Mouse (Mus musculus): ENCODE data around the gene Slc39a11. TPM values are rescaled to one million over a fixed set of nuclear protein-coding genes. Genes with fewer than 3 reads are reported as not detected.

Slc39a11 gene
- polyA plus RNA-seq (2015; fragmentation: Nextera tagmentation; extraction: Ambion mirVana) = 16.2 and 19.3 TPM in 2 replicates

DNA sequence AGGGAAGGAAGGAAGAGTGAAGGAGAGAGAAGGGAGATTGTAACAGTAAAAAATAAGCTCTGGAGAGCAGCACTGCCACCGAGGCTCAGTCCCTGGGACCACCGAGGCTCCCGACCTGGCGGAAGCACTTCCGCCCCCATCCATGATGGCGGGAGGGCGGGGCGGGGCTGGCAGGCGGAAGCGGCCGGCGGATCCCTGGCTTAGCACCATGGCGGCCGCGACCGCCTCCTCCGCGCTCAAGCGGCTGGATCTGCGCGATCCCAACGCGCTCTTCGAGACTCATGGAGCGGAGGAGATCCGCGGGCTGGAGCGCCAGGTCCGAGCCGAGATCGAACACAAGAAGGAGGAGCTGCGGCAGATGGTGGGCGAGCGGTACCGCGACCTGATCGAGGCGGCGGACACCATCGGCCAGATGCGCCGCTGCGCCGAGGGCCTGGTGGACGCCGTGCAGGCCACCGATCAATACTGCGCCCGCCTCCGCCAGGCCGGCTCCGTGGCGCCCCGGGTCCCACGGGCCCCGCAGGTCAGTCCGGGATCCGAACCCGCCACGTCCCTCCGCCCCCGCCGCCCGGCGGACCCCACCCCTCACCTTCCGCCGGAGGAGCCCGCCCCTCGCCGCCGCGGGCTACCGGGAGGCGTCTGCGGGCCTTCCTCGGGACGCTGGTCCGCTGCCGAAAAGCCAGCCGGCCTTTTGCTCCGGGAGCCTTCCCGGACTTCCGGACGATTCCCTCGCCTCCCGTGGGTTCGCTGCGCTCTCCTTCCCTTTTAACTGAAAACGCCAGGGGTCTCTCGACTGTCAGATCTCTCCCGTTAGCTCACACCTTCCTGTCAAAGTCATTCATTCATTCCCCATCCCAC is at the start of gene Slc39a11:
Slc39a11 (minus strand) TSS at position 727 of the 858 bp plus-strand sequence.

DNA sequence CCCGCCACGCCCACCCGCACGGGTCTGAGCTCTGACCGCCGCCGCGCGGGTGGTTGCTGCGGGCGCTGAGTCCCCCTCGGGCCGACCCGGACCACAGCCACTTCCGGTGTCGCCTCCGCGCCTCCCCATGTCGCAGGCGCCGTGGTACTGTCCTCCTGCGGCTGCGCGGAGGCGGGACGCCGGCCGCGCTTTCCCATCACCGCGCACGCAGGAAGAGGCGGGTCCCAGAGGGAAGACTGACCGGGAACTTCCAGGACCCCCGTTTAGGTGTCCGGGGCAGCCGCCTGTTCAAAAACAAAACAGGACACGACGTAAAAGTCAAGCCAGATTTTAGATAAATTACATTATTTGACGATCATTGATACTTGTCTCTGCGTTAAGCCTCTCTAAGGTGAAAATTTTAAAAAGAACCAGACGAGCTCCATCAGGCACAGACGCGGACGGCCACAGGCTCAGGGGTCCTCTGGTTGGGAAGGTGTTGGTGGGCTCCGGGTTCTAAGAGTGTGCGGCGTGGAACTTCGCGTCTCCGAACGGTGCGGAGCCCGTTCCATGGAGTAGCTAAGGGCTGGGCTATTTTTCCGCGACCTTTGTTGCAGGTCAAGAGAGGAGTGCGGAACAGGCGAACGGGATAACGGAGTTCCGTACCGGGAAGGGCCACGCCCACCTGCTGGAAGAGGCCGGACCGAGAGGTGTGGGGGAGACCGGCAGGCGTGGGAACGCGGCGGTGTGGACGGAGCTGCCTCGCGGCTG is 34.3 kb upstream of the Slc39a11 start, which contains the start of the genes Fam104a and D11Wsu47e:
Fam104a (minus strand) TSS at position 199 of the 750 bp plus-strand sequence.
D11Wsu47e (plus strand) TSS at position 456 of the 750 bp plus-strand sequence.

DNA sequence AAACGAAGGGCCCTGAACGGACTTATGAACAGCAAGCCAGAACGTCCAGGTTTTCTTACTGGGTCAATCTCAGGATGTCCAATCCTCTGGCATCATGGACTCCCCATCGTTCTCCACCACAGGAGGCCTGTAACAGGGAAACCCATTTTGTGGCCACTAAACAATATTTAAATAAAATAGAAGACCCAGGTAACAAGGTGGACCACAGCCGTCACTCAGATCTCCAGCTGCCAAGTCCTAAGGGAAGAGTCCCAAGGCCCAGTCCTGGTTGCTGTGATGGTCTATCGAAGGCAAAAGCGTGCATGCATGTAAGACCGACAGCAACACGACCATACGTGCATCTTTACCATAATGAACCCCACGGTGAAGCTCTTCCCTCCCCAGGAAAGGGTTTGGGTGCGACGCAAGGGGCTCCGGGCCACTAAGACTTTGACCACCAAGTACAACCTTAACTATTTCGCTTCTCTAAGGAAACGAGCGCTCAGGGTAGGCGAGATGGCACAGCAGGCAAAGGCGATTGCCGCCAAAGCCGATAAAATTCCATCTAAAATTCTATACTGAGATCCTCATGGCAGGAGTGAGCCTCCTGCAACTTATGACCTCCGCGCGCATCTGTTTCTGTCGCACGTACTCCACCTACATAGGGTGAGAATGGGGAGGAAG is 1.1 kb downstream of the Slc39a11 start, which contains the start of gene Cog1:
Cog1 (plus strand) TSS at position 480 of the 663 bp plus-strand sequence.

DNA sequence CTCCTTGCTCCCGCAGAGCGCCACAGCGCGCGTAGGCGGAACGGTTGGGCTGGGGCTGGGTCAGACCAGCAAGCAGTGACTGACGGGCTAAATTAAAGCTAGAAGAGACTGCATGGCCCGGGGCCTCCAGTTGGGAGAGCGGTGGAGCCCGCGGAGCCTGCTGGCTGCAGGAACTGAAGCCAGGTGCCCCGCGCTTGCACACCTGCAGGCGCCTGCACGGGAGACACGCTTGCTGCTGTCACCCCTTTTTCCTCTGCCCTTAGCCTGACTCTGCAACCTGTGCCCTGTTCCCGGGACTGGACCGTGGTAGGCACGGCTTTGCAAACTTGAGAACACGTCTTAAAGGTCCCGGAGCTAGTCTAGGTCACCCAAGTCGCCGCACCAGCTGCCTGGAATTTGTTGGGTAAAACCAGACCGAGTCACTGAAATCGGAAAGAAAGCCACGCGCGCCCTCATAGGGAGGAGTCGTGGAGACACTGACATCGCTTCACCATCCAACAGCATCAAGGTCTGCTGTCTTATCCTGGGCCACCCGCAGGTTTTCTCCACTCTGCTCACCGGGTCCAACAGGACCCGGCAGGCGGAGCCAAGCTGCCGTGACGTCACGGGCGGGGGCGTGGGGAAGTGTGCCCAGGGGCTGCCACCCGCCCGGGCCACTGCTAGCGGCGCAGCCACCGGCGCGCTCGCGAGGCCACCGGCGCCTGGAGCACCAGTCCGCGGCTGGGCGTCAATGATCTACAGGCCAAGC is 31.0 kb downstream of the Slc39a11 start, which contains the start of gene Sstr2:
Sstr2 (plus strand) TSS at position 671 of the 748 bp plus-strand sequence.

Other genes with a start within 250 kb of the Slc39a11 start
- 0.41 and 0.45 TPM in 2 replicates for gene Sstr2, start 30.7 kb downstream of the Slc39a11 start, polyA plus RNA-seq (2015; fragmentation: Nextera tagmentation; extraction: Ambion mirVana)
- gene Cog1, start 910 bp downstream of the Slc39a11 start, polyA plus RNA-seq (2015; fragmentation: Nextera tagmentation; extraction: Ambion mirVana) = 13.1 and 14.0 TPM in 2 replicates
- 45.6 and 47.7 TPM in 2 replicates for gene Fam104a, start 34.1 kb upstream of the Slc39a11 start, polyA plus RNA-seq (2015; fragmentation: Nextera tagmentation; extraction: Ambion mirVana)
- gene D11Wsu47e, start 34.3 kb upstream of the Slc39a11 start, polyA plus RNA-seq (2015; fragmentation: Nextera tagmentation; extraction: Ambion mirVana) = 10.7 and 11.2 TPM in 2 replicates
- gene Cpsf4l, start 59.9 kb upstream of the Slc39a11 start, polyA plus RNA-seq (2015; fragmentation: Nextera tagmentation; extraction: Ambion mirVana) = 0.43 TPM in 1 of 2 replicates, not detected in the other
- 22.5 and 22.9 TPM in 2 replicates for gene Cdc42ep4, start 101.8 kb upstream of the Slc39a11 start, polyA plus RNA-seq (2015; fragmentation: Nextera tagmentation; extraction: Ambion mirVana)